Mouse (Mus musculus): Measurements from ENCODE around the gene A930002H24Rik.
"Not testable (repeated sequence)": the region's sequence is repeated elsewhere in the genome, so short reads cannot be mapped to it uniquely, and the experiment has no call there.

Gene A930002H24Rik

DNA sequence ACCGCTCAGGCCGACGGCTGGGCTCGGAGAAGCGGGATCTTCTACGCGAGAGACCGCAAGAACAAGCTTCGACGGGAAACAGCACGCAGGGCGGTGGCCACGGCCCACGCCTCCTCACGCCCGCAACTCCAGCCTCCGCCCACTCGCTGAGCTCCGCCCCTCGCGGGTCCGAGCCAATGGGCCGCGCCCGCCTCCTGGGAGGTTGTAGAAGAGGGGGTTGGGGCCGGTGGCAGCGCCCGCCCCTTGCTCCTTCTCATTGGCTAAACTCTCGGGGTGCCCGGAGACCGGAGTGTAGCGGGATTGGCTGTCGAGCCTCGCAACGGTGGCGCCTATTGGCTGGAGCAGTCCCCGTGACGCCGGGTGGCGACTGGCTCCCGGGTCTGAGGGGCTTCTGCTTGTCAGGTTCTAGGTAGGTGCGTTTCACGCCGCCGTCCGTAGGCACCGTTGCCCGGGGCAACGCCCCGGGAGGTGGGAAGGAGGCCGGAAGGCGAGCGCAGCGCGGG, at the start of gene A930002H24Rik:
TSS of gene A930002H24Rik (minus strand) at position 145 of the 503 bp plus-strand sequence.
- peak; percentile 94 for DNase-seq (ENCODE audit: low read depth, low spot score)

DNA sequence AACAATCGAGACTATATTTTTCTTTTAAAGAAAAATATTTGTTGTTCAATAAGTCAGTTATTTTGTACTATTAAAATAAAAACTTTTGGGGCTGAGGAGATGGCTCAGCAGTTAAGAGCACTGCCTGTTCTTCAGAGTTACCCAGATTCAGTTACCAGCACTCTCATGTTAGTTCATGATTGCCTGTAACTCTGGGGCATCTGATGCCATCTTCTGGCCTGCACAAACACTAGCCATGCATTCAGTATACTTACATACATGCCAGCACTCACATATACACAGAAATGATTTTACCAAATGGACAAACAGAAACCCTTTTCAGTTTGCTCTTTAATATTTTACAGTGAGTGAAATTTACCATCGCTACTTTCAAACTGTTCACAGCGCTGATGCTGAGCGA, 45.7 kb upstream of the A930002H24Rik start:
- no peak for DNase-seq (ENCODE audit: low read depth, low spot score)

GRCm38 (mm10) chr17:63897050-63897449, 33.5 kb upstream of the A930002H24Rik start:
- no peak for DNase-seq (ENCODE audit: low read depth, low spot score)

DNA sequence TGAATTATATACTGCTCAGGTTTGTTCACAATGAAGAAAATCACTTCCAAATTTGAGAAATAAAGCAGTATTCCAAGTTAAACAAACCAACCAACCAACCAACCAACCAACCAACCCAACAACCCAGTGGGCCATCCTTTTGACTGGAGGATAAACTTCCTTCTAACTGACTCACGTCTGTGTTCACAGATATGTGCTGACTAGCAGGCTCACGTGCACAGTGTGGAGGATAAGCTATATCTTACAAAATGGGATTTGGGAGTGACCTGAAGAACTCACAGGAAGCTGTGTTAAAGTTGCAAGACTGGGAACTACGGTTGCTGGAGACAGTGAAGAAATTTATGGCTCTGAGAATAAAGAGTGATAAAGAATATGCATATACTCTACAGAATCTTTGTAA, 32.2 kb upstream of the A930002H24Rik start:
- no peak for DNase-seq (ENCODE audit: low read depth, low spot score)

- DNase-seq (ENCODE audit: low read depth, low spot score), result no peak
Measured at GRCm38 (mm10) chr17:63890611-63891010, 27.0 kb upstream of the A930002H24Rik start.

DNA sequence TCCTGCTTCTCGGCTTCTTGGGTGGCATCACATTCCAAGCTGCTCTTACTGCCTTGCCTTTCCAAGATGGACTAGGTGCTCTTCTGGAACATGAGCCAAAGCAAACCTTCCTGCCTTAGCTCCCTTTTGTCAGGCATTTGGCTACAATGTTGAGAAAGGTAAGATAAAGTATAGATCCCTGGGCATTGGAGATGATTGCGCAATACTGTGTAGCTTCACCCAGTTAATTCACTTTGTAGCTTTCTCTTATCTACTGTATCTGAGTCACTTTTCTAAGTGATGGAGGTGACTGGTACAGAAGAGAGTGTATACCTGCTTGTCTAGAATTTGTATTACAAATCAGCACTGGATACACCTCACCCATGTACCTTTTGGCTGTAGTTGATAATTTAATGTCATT, 23.4 kb upstream of the A930002H24Rik start:
- DNase-seq (ENCODE audit: low read depth, low spot score), result no peak

- no peak for DNase-seq (ENCODE audit: low read depth, low spot score)
Measured at GRCm38 (mm10) chr17:63880009-63880408, 16.4 kb upstream of the A930002H24Rik start.

DNA sequence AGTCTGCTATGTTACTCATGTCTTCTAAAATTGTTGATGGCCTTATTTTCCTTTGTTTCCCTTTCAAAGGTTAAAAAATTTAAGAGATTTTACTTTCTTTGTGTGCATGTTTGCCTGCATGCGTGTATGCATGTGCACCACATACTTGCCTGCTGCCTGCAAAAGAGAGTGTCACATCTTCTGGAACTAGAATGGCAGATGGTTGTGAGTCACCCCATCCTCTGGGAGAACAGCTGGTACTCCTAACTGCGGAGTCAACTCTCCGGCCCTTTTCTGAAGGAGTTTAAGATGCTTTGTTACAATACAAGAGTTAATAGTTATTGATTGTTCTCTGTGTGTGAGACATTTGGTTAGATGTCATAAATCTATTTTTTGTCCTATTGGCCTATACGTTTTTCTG, 15.3 kb upstream of the A930002H24Rik start:
- no peak for DNase-seq (ENCODE audit: low read depth, low spot score)

- no peak for DNase-seq (ENCODE audit: low read depth, low spot score)
Measured at GRCm38 (mm10) chr17:63871773-63872172, 8.2 kb upstream of the A930002H24Rik start.

DNA sequence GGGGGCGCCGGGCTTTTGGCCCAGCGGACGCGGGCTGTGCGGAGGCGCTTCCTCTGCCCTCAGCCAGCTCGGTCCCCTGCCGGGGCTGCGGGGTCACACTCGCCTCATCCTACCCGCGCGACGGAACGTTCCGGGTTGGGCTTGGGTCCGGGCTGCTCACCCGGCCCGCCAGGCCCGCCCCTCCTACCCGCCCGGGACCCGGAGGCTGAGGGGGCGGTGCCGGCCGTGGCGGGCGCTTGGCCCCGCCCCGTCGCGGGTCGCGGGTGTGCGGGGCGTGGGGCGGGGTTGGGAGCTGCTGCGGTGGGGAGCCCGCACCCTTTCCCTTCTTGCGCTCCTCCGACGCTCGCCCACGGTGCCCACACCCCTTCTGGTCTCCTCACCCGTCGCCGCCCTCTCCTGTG, 580 bp upstream of the A930002H24Rik start:
- DNase-seq (ENCODE audit: low read depth, low spot score), result peak; percentile 19

GRCm38 (mm10) chr17:63863012-63863630, 470 bp downstream of the A930002H24Rik start, which contains the start of gene Fer:
Fer (plus strand) TSS chr17:63863062.
- no peak for DNase-seq (ENCODE audit: low read depth, low spot score)

- DNase-seq (ENCODE audit: low read depth, low spot score), result no peak
Measured at GRCm38 (mm10) chr17:63862399-63862798, 1.2 kb downstream of the A930002H24Rik start.

GRCm38 (mm10) chr17:63860988-63861387, 2.6 kb downstream of the A930002H24Rik start:
- peak; percentile 20 for DNase-seq (ENCODE audit: low read depth, low spot score)

DNA sequence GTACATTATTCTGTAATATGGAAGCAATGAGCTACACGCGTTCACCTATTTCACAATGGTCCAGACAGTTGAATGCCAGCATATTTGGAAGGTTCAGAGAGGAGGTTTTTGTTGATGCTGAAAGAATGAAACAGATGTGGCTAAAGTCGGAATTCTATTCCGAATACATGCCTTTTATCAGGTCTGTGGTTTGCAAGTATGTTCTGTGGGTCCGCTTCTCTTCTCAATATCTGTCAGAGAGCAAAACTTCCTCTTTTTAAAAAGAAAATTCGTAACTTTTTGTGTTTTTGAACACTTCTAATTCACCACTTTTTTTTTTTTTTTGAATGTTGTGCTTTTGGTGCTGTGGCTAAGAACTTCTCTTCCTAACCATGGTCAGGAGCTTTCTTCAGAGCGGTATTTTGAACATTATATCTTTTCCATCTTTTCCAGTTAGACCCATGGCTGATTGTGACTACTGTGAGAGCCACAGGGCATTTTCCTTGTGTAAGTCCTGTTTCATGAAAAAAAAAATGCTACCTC, 6.5 kb downstream of the A930002H24Rik start:
- DNase-seq (ENCODE audit: low read depth, low spot score), result no peak

GRCm38 (mm10) chr17:63850016-63850415, 13.6 kb downstream of the A930002H24Rik start:
- DNase-seq (ENCODE audit: low read depth, low spot score), result no peak

- DNase-seq (ENCODE audit: low read depth, low spot score), result peak; percentile 80
Measured at GRCm38 (mm10) chr17:63849566-63849965, 14.0 kb downstream of the A930002H24Rik start.

DNA sequence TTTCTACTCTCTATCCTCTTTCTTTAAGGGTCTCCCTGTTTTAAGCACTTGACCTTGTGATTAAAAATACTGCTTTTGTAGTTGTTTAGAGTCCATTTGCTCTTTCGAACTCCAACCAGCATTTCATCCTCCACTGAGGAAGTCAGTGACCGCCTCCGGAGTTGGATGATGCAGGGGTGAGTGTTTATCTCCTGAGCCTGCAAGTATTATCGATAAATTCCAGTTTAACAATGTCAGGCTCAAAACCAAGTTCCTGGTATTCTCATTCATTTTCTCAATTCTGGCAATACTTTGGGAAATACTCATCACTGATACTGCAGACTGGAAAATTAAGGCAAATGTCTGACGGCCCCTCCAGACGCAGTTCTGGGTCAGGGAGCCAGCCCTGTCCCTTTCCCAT, 14.4 kb downstream of the A930002H24Rik start:
- DNase-seq (ENCODE audit: low read depth, low spot score), result no peak

DNA sequence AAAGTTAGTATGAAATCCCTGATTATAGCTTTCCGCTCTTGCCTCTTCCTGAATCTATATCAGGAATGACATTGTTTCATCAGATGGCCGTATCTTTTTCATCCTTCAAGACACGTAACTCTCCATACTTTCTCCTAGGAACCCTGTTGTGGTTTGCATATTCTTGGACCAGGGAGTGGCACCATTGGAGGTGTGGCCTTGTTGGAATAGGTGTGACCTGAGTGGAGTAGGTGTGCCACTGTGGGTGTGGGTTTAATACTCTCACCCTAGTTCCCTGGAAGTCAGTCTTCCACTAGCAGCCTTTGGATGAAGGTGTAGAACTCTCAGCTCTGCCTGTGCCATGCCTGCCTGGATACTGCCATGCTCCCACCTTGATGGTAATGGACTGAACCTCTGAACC, 17.8 kb downstream of the A930002H24Rik start:
- not testable (repeated sequence) for DNase-seq (ENCODE audit: low read depth, low spot score)

- DNase-seq (ENCODE audit: low read depth, low spot score), result no peak
Measured at GRCm38 (mm10) chr17:63844936-63845335, 18.7 kb downstream of the A930002H24Rik start.

GRCm38 (mm10) chr17:63842226-63842625, 21.4 kb downstream of the A930002H24Rik start:
- no peak for DNase-seq (ENCODE audit: low read depth, low spot score)

- DNase-seq (ENCODE audit: low read depth, low spot score), result no peak
Measured at GRCm38 (mm10) chr17:63839636-63840269, 23.8 kb downstream of the A930002H24Rik start.

- DNase-seq (ENCODE audit: low read depth, low spot score), result no peak
Measured at GRCm38 (mm10) chr17:63838144-63838543, 25.4 kb downstream of the A930002H24Rik start.

DNA sequence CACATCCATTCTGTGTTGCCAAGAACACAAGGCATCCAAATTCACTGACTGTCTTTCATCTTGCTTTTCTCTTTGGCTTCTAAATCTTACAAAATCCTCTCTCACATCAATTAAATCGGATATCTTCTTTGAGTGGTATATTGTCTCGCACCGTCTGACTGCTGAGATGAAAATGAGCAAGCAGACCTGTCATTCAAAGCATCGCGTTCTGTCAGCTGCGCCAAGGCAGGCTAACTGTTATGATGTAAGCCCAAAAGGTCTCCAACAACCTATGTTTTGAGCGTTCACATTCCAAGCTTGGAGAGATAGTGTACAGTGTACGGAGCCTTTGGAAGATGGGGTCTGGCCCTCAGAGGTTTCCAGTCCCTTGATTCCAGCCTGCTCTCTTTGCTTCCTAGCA, 26.9 kb downstream of the A930002H24Rik start:
- no peak for DNase-seq (ENCODE audit: low read depth, low spot score)
